ENCODE assay signal across 8 mouse cellular contexts in genomic region chr2:115854007-115854827, GRCm38 (mm10).
DNase-seq lines count a peak whose midpoint lies in the region; ATAC-seq and TF ChIP-seq lines count a peak whose summit lies in the region.

No protein-coding gene starts in this region.

- TF ChIP-seq CTCF in kidney, adult 2 months (conservative IDR thresholded peaks at IDR 0.05; ENCODE audit: insufficient read depth, insufficient read length, low read depth, low read length) = no peak
- no peak for TF ChIP-seq CTCF in midbrain, postnatal 0 days (IDR thresholded peaks at IDR 0.05)

- peaks cover 3% of the 10 kb centered on the region; the same call in 1 of the 2 replicates for H3K4me1 ChIP-seq in kidney, adult 2 months (ENCODE audit: control insufficient read depth, insufficient read depth, low read length)
- peaks cover 34% of the 10 kb centered on the region for H3K4me1 ChIP-seq in hindbrain, embryonic 14.5 days (replicated peaks; ENCODE audit: control insufficient read depth, insufficient read depth, low read length)
- H3K4me1 ChIP-seq in midbrain, postnatal 0 days (ENCODE audit: insufficient read depth, low read length) = peaks cover 3% of the 10 kb centered on the region; the same call in 1 of the 2 replicates

- no peaks in the 10 kb centered on the region for H3K9me3 ChIP-seq in hindbrain, embryonic 14.5 days (ENCODE audit: control insufficient read depth, low read length)
- H3K9me3 ChIP-seq in midbrain, postnatal 0 days (ENCODE audit: low read length) = no peaks in the 10 kb centered on the region

- peaks cover 9% of the 10 kb centered on the region for H3K27me3 ChIP-seq in kidney, adult 2 months (replicated peaks; ENCODE audit: control insufficient read depth, insufficient read depth, low read length)
- H3K27me3 ChIP-seq in hindbrain, embryonic 14.5 days (ENCODE audit: control insufficient read depth, insufficient read depth, low read length) = peaks cover 30% of the 10 kb centered on the region
- H3K27me3 ChIP-seq in midbrain, postnatal 0 days (ENCODE audit: insufficient read depth, low read length) = peaks cover 25% of the 10 kb centered on the region

- H3K27ac ChIP-seq in kidney, adult 2 months (ENCODE audit: insufficient read depth, low read depth, low read length) = 0 out of 2 replicates have a peak overlapping the region, but pooled peaks have one; percentile 48
- H3K27ac ChIP-seq in hindbrain, embryonic 14.5 days = peak overlapping the region; percentile 88
- peak overlapping the region; percentile 47; the same call in 1 of the 2 replicates for H3K27ac ChIP-seq in midbrain, postnatal 0 days (ENCODE audit: low read depth, low read length)

- no peak for DNase-seq in kidney, adult 2 months
- DNase-seq in kidney, postnatal 14 days = no peak
- peak; percentile 51 for DNase-seq in embryo, embryonic 9.5 days (ENCODE audit: extremely low spot score)
- no peak for DNase-seq in hindbrain, embryonic 14.5 days (ENCODE audit: low spot score)
- DNase-seq in midbrain, postnatal 0 days (ENCODE audit: low spot score) = no peak
- no peak for DNase-seq in cerebellum, adult 11 months
- no peak for DNase-seq in left cerebral cortex, adult 8-10 months (ENCODE audit: low spot score in 2 of 2)
- DNase-seq in cerebellum, postnatal 4 days (ENCODE audit: low spot score in 2 of 2) = no peak

- peak overlapping the region; percentile 61 for H3K4me2 ChIP-seq in hindbrain, embryonic 14.5 days (replicated peaks)
- H3K4me2 ChIP-seq in midbrain, postnatal 0 days (ENCODE audit: low read depth, low read length, poor library complexity, severe bottlenecking) = peak overlapping the region; percentile 38; the same call in 1 of the 2 replicates

- H3K4me3 ChIP-seq in kidney, adult 2 months (ENCODE audit: insufficient read depth, low read depth, low read length) = peak overlapping the region; percentile 45; the same call in 1 of the 2 replicates
- peak overlapping the region; percentile 24 for H3K4me3 ChIP-seq in hindbrain, embryonic 14.5 days (replicated peaks; ENCODE audit: low read length)
- H3K4me3 ChIP-seq in midbrain, postnatal 0 days (ENCODE audit: low read depth, low read length) = peak overlapping the region; percentile 20; the same call in 1 of the 2 replicates

- no peak for TF ChIP-seq POLR2A in kidney, adult 2 months (IDR thresholded peaks at IDR 0.05; ENCODE audit: low read depth, low read length)

- ATAC-seq in hindbrain, embryonic 14.5 days (ENCODE audit: low FRiP score) = no peak
- no peak for ATAC-seq in midbrain, postnatal 0 days (ENCODE audit: low FRiP score)

- WGBS in kidney, adult 2 months = 33% methylated on average over 14 of the region's 14 CpGs
- WGBS in hindbrain, embryonic 14.5 days = 14% methylated on average over 14 of the region's 14 CpGs
- 12% methylated on average over 14 of the region's 14 CpGs for WGBS in midbrain, postnatal 0 days

- no peaks in the 10 kb centered on the region for H3K36me3 ChIP-seq in kidney, adult 2 months (ENCODE audit: control insufficient read depth, insufficient read depth, low read length)
- H3K36me3 ChIP-seq in hindbrain, embryonic 14.5 days (replicated peaks; ENCODE audit: control insufficient read depth, insufficient read depth) = no peaks in the 10 kb centered on the region
- H3K36me3 ChIP-seq in midbrain, postnatal 0 days (ENCODE audit: insufficient read depth, low read length) = no peaks in the 10 kb centered on the region

- peak overlapping the region; percentile 57 for H3K9ac ChIP-seq in hindbrain, embryonic 14.5 days
- H3K9ac ChIP-seq in midbrain, postnatal 0 days (replicated peaks; ENCODE audit: low read length, poor library complexity, severe bottlenecking) = no peak overlapping the region
